Mouse (Mus musculus): ENCODE results near the gene Dusp5.

GRCm38 (mm10) chr19:53534757-53535410 lies 6.0 kb downstream of the Dusp5 start:
- no peak for TF ChIP-seq FLI1 (IDR thresholded peaks at IDR 0.05; ENCODE audit: low read length)
- TF ChIP-seq GATA1 (IDR thresholded peaks at IDR 0.05; ENCODE audit: borderline replicate concordance, low read length): no peak
